Mouse (Mus musculus) yolk sac, embryonic 10.5 days (tissue): Measurements from ENCODE around the gene Ptcd1.
A peak's percentile ranks its signal among the peaks of the same experiment; 100 is the strongest.
"Not testable (repeated sequence)": the region's sequence is repeated elsewhere in the genome, so short reads cannot be mapped to it uniquely, and the experiment has no call there.

Source experiments
- DNase-seq: peaks from one replicate; pipeline ENCODE4 v3.0.0-alpha.2; 2017; ENCODE audit warnings: low spot score

Ptcd1 gene

DNA sequence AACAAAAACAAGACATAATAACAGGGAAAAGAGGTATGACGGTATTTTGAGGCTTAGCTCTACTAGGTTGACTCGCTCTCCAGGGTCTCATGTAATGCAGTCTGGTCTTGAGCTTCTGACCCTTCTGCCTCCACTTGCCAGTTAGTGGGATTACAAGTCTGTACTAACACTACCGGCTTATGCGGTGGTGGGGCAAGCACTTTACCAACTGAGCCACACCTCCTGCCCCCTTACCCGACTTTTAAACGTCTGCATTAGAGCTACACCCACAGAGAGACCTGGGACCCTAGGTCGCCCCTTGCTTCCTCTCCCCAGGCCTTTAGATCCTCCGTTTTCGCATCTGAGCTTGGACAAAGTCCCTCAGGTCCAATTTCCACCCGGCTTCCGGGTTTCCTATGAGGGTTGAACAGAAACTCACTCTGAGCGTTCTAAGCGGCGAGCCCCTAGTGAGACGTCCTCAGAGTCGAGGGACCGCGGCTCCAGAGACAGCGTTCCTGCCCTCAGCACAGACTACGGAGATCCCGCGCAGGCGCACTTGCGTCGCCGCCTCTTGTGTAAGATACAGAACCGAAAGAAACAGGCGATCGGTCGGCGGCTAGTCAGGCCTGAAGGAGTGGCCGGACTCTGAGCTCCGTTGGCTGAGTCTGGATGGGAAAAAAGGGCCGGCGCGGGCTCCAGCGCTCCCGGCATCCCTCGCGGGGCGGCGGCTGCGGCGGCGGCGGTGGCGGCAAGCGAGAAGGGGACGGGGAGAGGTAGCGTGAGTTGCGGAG is at the start of gene Ptcd1, which contains the start of gene Cpsf4:
Ptcd1 (minus strand) TSS at position 573 of the 770 bp plus-strand sequence.
Cpsf4 (plus strand) TSS at position 678 of the 770 bp plus-strand sequence.
- peak; percentile 98 for DNase-seq

- peak; percentile 41 for DNase-seq
Measured at GRCm38 (mm10) chr5:145214679-145215078, 47.8 kb upstream of the Ptcd1 start.

DNA sequence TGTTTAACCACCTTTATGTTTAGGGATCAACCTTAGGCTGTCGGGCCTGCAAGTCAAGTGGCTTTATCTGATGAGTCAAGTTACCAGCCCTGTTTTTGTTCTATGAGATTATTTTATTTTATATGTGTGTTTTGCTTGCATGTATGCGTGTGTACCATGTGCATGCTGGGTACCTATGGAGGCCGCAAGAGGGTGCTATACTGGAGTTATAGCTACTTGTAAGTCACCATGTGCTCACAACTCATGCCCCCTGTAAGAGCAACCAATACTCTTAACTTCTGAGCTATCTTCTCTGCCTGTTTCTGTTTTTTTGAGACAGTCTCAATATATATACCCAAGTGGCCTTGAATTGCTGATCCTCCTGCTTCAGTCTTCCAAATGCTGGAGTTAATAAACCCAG is 46.6 kb upstream of the Ptcd1 start:
- no peak for DNase-seq

DNA sequence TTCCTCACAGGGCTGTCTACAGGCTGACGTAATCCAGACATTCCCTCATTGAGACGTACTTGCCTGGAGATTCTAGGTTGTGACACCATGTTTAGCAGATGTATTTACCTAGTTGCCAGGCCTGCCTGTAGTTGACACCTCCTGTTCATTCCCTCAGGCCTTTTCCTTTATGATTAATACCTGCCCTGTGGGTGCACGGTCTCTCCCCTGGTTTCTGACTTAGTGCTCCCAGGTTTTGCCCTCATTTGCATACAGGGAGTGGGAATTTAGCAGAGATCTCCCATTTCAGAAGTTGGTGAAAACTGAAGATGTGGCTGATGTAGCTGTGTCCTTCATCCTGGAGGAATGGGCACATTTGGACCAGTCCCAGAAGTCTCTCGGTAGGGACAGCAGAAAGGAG is 45.3 kb upstream of the Ptcd1 start:
- no peak for DNase-seq

- no peak for DNase-seq
Measured at GRCm38 (mm10) chr5:145211340-145211739, 44.4 kb upstream of the Ptcd1 start.

DNA sequence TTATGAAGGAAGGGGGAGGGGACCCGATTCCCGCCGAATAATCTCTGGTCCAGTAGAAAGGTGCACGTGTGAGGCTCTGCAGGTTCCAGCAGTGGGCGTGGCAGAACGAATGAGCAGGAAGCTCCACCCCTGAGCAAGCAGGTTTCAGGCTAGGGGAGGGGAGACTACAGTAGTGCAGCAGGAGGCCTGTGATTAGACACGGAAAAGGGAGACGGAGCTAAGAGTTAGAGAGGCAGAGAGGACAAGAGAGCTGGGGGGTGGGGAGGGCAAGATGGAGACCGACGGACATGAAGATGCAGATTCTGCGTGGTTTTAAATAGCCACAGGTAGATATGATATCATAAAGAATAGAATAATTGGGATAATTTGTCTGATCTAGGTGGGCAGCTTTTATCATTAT is 41.5 kb upstream of the Ptcd1 start:
- not testable (repeated sequence) for DNase-seq

GRCm38 (mm10) chr5:145207954-145208353 is 41.0 kb upstream of the Ptcd1 start:
- no peak for DNase-seq

DNA sequence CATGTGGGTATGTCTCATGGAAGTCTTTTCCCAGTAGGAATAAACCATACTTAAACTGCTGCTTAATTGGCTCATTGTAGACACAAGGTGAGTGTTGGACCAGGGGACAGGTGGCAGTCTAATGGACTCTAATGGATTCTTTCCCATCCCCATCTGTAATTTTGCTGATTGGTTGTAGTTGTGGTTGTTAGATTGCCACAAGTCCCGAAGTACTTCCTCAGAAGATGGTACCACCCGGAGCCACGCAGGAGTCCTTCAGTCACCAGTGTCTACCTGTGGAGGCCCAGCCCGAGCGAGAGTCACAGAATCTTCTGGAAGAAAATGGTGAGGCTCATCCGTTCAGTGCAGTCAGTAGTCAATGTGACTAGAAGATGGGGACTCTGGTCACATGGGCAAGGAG is 40.5 kb upstream of the Ptcd1 start:
- DNase-seq = no peak

DNA sequence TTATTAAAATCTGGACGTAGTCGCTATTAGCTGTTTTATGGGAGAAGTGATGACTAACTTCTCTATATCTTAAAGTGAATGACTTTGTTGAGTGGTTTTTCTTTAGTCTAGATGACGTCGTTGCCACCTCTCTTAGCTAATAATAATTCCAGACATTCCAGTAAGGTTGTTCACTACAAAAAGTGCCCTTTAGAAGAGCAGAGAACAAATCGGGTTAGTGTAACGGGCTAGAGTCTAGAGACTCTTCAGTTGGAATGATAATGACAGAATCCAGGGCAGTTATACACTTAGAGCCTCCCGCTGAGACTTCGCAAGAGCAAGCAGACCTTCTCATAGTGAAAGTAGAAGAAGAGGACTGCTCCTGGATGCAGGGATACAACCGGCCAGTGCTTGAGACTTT is 38.1 kb upstream of the Ptcd1 start:
- no peak for DNase-seq

- peak; percentile 99 for DNase-seq
Measured at GRCm38 (mm10) chr5:145203936-145204691, 37.2 kb upstream of the Ptcd1 start, which contains the start of gene Zkscan5. Gene Zkscan5 (plus strand): TSS chr5:145204562.

- DNase-seq = no peak
Measured at GRCm38 (mm10) chr5:145202446-145202845, 35.5 kb upstream of the Ptcd1 start.

GRCm38 (mm10) chr5:145201321-145201991 is 34.5 kb upstream of the Ptcd1 start, which contains the start of gene Zkscan14:
Gene Zkscan14 (minus strand): TSS chr5:145201868.
- peak; percentile 82 for DNase-seq

- DNase-seq = no peak
Measured at GRCm38 (mm10) chr5:145200387-145200786, 33.5 kb upstream of the Ptcd1 start.

DNA sequence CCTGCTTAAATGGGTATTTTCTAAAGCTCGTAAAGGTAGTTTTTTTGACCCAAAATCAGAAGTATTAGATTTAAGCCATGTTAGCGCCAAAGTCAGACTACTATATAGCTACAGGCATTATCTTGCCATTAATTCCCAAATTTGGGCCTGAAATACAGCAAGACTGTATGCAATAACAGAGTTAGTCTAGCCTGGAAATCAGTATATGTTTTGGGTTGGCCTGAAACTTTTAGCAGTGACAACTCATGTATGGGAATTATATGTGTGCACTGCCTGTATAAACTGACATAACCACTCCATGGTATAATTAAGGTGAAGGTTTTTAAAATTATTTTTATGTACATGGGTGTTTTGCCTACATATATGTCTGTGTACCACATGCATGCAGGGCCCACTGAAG is 25.1 kb upstream of the Ptcd1 start, which contains the start of gene Atp5j2:
Atp5j2 (minus strand) TSS at position 101 of the 400 bp plus-strand sequence.
- no peak for DNase-seq

GRCm38 (mm10) chr5:145190875-145191798 is 24.2 kb upstream of the Ptcd1 start:
- peak; percentile 91 for DNase-seq

DNA sequence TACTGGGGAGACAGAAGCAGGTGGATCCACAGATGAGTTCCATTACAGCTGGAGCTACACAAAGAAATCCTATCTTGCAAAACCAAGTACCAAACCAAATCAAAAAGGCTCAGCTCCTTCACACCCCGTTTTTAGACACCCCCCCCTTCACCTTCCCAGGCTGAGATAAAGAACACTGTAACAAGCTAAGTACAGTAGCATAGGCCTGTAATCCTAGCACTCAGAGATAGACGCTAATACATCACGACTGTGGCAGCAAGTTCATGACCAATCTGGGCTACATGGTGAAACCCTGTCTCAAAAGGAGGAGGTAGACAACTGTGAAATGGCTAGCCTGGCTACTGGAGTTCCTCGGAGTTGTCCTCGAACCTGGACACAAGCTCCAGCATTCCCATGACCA is 23.5 kb upstream of the Ptcd1 start:
- no peak for DNase-seq

- DNase-seq = no peak
Measured at GRCm38 (mm10) chr5:145189416-145189815, 22.5 kb upstream of the Ptcd1 start.

DNA sequence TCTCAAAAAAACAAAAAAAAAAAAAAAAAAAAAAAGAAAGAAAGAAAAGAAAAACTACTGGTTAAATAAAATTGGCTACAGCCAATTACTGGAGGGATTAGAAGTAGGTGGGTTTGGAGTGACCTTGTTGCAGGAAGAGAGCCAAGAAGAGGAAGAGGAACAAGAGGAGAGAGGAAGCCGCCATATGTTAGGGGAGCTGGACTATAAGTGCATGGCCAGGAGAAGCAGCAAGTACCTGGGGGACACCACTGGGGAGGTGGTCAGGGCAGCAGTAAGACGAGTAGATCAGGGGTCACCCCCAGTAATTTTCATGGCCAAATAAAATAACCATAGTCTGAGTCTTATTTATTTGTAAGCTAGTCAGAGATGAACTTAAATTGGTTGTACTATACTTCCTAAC is 18.3 kb upstream of the Ptcd1 start:
- DNase-seq = no peak

DNA sequence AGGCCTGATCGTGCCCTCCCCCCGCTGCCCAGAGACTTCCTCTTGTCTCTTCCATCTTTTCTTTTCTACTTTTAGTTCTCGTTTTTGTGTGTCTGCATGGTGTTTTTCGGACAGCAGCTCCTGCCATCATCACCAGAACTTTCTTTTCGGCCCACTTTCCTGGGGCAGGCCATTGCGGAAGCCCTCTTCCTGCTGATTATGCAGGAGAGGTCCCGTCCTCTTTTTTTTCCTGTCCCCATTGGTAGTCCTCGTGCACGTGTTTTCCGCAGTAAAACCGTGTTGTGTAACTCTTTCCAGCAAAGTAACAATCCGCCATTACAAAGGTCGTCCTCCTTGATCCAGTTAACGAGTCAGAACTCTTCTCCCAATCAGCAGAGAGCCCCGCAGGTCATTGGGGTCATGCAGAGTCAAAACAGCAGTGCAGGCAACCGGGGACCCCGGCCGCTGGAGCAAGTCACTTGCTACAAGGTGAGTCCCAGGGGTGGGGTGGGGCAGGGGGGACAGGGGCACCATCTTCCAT is 11.6 kb upstream of the Ptcd1 start:
- DNase-seq = peak; percentile 69

GRCm38 (mm10) chr5:145167306-145167661 is 376 bp upstream of the Ptcd1 start:
- DNase-seq = no peak

DNA sequence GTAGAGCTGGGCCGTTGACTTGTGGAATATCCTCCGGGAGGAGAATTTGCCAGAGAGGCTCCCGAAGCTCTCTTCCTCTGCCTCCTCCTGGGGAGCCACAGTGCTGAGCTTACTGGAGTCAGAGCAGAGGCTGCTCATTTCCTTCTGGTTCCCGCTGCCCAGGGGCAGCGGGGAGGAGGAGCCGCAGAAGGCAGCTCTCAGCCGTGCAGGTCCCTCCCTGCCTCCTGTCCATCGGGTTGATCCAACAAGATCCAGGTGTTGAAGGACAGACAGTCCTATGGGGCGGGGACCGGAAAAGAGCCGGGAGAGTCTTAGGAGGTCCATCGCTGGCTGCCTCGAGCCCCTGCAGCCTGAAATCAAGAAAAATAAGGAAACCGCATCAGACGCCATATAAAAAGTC is 1.7 kb downstream of the Ptcd1 start:
- no peak for DNase-seq
